Mouse (Mus musculus): Measurements from ENCODE around the gene Arsb. TPM values are rescaled to one million over a fixed set of nuclear protein-coding genes. Genes with fewer than 3 reads are reported as not detected.

Gene Arsb
- polyA plus RNA-seq, 1 experiment from 2014 or later: 15.8 TPM

DNA sequence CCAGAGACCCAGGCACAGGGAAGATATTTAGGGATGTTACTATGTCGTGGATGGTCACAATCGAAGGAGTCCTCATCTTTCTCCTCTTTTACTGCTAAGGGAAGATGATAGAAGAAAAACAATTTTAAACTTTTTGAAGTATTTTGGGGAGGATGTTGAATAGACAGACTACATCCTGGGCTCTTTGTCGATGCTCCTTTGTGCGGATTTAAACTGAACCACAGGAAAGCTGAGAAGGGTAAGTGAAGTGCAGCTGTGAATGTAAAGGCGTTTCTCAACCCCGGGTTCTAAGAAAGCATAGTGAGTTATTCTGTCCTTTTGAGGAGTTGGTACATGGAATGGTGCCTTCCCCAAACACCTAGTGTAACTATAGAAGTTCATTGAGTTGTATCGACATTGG, 14.8 kb upstream of the Arsb start:
- 92% methylated on average over 7 of the region's 7 CpGs for WGBS
- no peaks in the 10 kb centered on the region for H3K36me3 ChIP-seq (ENCODE audit: control insufficient read depth, insufficient read depth, low read length)
- no peaks in the 10 kb centered on the region for H3K4me1 ChIP-seq (ENCODE audit: control insufficient read depth, insufficient read depth, low read length)
- H3K4me2 ChIP-seq (replicated peaks; ENCODE audit: low read depth, low read length): no peak overlapping the region
- H3K9ac ChIP-seq (replicated peaks; ENCODE audit: low read depth, low read length): no peak overlapping the region
- H3K9me3 ChIP-seq (ENCODE audit: control insufficient read depth, low read depth, low read length): no peaks in the 10 kb centered on the region
- no peak overlapping the region for H3K27ac ChIP-seq (ENCODE audit: low read length)
- H3K27me3 ChIP-seq (ENCODE audit: control insufficient read depth, insufficient read depth, low read length): no peaks in the 10 kb centered on the region
- no peak for ATAC-seq (ENCODE audit: insufficient number of reproducible peaks, insufficient read depth, low FRiP score, low read depth)
- no peak overlapping the region for H3K4me3 ChIP-seq (ENCODE audit: low read depth, low read length)

GRCm38 (mm10) chr13:93757514-93757913, 13.9 kb upstream of the Arsb start:
- H3K9me3 ChIP-seq (ENCODE audit: control insufficient read depth, low read depth, low read length): no peaks in the 10 kb centered on the region
- H3K27me3 ChIP-seq (ENCODE audit: control insufficient read depth, insufficient read depth, low read length): no peaks in the 10 kb centered on the region
- no peaks in the 10 kb centered on the region for H3K36me3 ChIP-seq (ENCODE audit: control insufficient read depth, insufficient read depth, low read length)
- H3K4me3 ChIP-seq (ENCODE audit: low read depth, low read length): no peak overlapping the region
- no peak overlapping the region for H3K9ac ChIP-seq (replicated peaks; ENCODE audit: low read depth, low read length)
- 75% methylated on average over 6 of the region's 6 CpGs for WGBS
- no peaks in the 10 kb centered on the region for H3K4me1 ChIP-seq (ENCODE audit: control insufficient read depth, insufficient read depth, low read length)
- H3K27ac ChIP-seq (ENCODE audit: low read length): no peak overlapping the region
- ATAC-seq (ENCODE audit: insufficient number of reproducible peaks, insufficient read depth, low FRiP score, low read depth): no peak
- H3K4me2 ChIP-seq (replicated peaks; ENCODE audit: low read depth, low read length): no peak overlapping the region

GRCm38 (mm10) chr13:93758149-93758898, 13.1 kb upstream of the Arsb start:
- Histone ChIP-seq H3K4me2 (replicated peaks; ENCODE audit: low read depth, low read length) (no peak overlapping the region), H3K9ac (replicated peaks; ENCODE audit: low read depth, low read length) (no peak overlapping the region), H3K27me3 (ENCODE audit: control insufficient read depth, insufficient read depth, low read length) (no peaks in the 10 kb centered on the region), H3K9me3 (ENCODE audit: control insufficient read depth, low read depth, low read length) (no peaks in the 10 kb centered on the region), H3K36me3 (ENCODE audit: control insufficient read depth, insufficient read depth, low read length) (no peaks in the 10 kb centered on the region), H3K4me3 (ENCODE audit: low read depth, low read length) (no peak overlapping the region), H3K27ac (ENCODE audit: low read length) (no peak overlapping the region), H3K4me1 (ENCODE audit: control insufficient read depth, insufficient read depth, low read length) (no peaks in the 10 kb centered on the region)
- 59% methylated on average over 14 of the region's 14 CpGs for WGBS
- ATAC-seq (ENCODE audit: insufficient number of reproducible peaks, insufficient read depth, low FRiP score, low read depth): no peak

GRCm38 (mm10) chr13:93761831-93762230, 9.6 kb upstream of the Arsb start:
- Histone ChIP-seq H3K27ac (ENCODE audit: low read length) (no peak overlapping the region), H3K4me3 (ENCODE audit: low read depth, low read length) (no peak overlapping the region), H3K36me3 (ENCODE audit: control insufficient read depth, insufficient read depth, low read length) (no peaks in the 10 kb centered on the region), H3K9ac (replicated peaks; ENCODE audit: low read depth, low read length) (no peak overlapping the region), H3K4me2 (replicated peaks; ENCODE audit: low read depth, low read length) (no peak overlapping the region), H3K4me1 (ENCODE audit: control insufficient read depth, insufficient read depth, low read length) (no peaks in the 10 kb centered on the region), H3K9me3 (ENCODE audit: control insufficient read depth, low read depth, low read length) (no peaks in the 10 kb centered on the region), H3K27me3 (ENCODE audit: control insufficient read depth, insufficient read depth, low read length) (no peaks in the 10 kb centered on the region)
- no peak for ATAC-seq (ENCODE audit: insufficient number of reproducible peaks, insufficient read depth, low FRiP score, low read depth)
- WGBS: 97% methylated on average over 8 of the region's 8 CpGs

DNA sequence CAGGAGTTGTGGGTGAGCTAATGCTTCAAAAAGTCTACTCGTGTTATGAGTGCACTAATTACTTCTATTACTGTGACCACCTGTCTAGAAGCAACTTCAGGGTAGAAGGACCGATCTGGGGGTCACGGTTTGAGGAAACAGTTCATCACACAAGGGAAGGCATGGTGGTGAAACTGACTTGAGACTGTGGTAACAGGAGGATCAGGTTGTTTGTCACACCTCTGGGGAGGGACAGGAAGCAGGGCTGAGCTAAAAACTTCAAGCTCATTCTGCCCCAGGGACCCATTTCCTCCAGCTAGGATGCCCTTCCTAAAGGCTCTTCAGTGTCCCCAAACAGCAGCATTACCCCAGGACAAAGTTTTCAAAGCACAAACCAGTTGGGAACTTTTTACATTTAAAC, 8.6 kb upstream of the Arsb start:
- 82% methylated on average over 3 of the region's 3 CpGs for WGBS
- Histone ChIP-seq H3K9me3 (ENCODE audit: control insufficient read depth, low read depth, low read length) (no peaks in the 10 kb centered on the region), H3K9ac (replicated peaks; ENCODE audit: low read depth, low read length) (no peak overlapping the region), H3K27me3 (ENCODE audit: control insufficient read depth, insufficient read depth, low read length) (no peaks in the 10 kb centered on the region), H3K4me1 (ENCODE audit: control insufficient read depth, insufficient read depth, low read length) (no peaks in the 10 kb centered on the region), H3K4me3 (ENCODE audit: low read depth, low read length) (no peak overlapping the region), H3K27ac (ENCODE audit: low read length) (no peak overlapping the region), H3K36me3 (ENCODE audit: control insufficient read depth, insufficient read depth, low read length) (no peaks in the 10 kb centered on the region), H3K4me2 (replicated peaks; ENCODE audit: low read depth, low read length) (no peak overlapping the region)
- ATAC-seq (ENCODE audit: insufficient number of reproducible peaks, insufficient read depth, low FRiP score, low read depth): no peak

DNA sequence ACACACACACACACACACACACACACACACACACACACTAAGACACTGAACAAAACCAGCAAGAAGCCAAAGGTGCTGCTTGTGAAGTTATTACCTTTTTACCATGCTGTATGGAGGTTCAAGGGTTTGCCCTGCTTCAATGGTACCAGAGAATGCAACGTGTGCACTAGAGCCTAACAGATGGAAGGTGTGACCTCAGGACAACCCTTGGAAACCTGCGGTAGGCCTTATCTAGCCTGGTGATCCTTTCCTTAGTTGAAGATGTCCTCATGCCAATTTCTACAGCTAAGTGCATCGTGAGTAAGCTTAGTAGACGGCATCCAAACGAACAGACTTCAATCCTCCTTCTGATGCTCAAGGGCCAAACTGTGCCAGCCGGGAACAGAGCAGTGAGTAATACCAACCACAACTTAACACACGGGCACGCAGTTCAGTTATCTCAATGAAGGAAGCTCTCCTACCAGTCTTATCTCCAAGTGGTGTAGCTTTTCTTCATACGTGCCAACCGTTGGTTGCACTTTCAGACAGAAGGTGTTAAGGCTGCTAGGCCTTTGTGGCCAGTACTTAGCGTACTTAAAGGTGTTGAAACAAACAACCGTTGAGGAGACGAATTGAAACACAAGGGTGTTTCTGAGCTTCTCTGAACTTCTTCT, 7.0 kb upstream of the Arsb start:
- 87% methylated on average over 13 of the region's 13 CpGs for WGBS
- ATAC-seq (ENCODE audit: insufficient number of reproducible peaks, insufficient read depth, low FRiP score, low read depth): no peak
- no peaks in the 10 kb centered on the region for H3K27me3 ChIP-seq (ENCODE audit: control insufficient read depth, insufficient read depth, low read length)

DNA sequence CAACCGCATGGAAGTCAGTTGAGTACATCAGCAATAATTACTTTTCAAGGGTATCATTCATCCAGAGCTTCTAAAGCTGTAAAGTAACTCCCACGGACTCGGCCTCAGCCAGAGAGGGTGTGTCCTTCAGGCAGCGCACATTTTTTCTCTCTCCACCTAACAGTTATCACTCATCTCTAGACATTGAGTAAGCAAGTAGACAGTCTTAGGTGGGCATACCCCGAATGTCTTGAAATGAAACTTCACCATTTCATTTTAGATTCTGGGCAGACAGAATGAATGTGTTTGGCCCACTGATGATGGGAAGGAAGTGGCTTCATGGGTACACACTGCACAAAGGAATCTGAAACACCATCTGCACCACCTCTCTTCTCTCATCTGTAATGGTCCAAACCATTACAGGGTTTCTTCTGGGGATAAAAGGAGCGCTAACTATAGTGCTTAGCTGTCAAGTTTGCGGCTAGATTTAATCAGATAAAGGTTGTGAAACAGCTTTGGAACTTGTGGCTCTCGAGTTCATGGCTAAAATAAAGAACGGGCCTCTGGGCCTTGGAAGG, 321 bp upstream of the Arsb start:
- H3K36me3 ChIP-seq (ENCODE audit: control insufficient read depth, insufficient read depth, low read length): no peaks in the 10 kb centered on the region
- ATAC-seq (ENCODE audit: insufficient number of reproducible peaks, insufficient read depth, low FRiP score, low read depth): no peak
- no peaks in the 10 kb centered on the region for H3K27me3 ChIP-seq (ENCODE audit: control insufficient read depth, insufficient read depth, low read length)
- H3K27ac ChIP-seq (ENCODE audit: low read length): peak overlapping the region; percentile 81; the same call in 1 of the 2 replicates
- 18% methylated on average over 9 of the region's 9 CpGs for WGBS
- peak overlapping the region; percentile 65 for H3K4me3 ChIP-seq (ENCODE audit: low read depth, low read length)
- H3K4me2 ChIP-seq (replicated peaks; ENCODE audit: low read depth, low read length): peak overlapping the region; percentile 80
- peaks cover 3% of the 10 kb centered on the region; the same call in 1 of the 2 replicates for H3K4me1 ChIP-seq (ENCODE audit: control insufficient read depth, insufficient read depth, low read length)
- peak overlapping the region; percentile 73 for H3K9ac ChIP-seq (replicated peaks; ENCODE audit: low read depth, low read length)
- no peaks in the 10 kb centered on the region for H3K9me3 ChIP-seq (ENCODE audit: control insufficient read depth, low read depth, low read length)

More for the DNA sequence above, 7.0 kb upstream of the Arsb start:
- Histone ChIP-seq H3K27ac (ENCODE audit: low read length) (no peak overlapping the region), H3K36me3 (ENCODE audit: control insufficient read depth, insufficient read depth, low read length) (no peaks in the 10 kb centered on the region), H3K4me1 (ENCODE audit: control insufficient read depth, insufficient read depth, low read length) (no peaks in the 10 kb centered on the region), H3K9me3 (ENCODE audit: control insufficient read depth, low read depth, low read length) (no peaks in the 10 kb centered on the region), H3K4me2 (replicated peaks; ENCODE audit: low read depth, low read length) (no peak overlapping the region), H3K4me3 (ENCODE audit: low read depth, low read length) (no peak overlapping the region), H3K9ac (replicated peaks; ENCODE audit: low read depth, low read length) (no peak overlapping the region)

DNA sequence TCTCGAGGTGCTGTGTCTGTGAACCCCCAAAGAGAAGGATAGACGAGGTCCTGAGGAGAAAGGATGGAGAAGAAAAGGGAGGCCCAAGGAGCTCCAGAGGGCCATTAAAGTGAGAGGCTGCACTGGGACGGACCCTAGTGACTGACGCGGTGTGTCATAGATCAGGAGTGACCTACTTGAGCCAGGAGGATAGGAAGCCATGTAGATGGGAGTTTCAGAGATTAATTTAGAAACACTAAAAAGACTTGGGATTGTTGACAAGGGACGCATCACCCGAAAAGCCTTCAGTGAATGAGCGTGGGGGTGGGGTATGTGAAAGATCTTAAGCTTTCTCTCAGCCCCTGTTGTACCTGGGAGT, 828 bp downstream of the Arsb start:
- Histone ChIP-seq H3K36me3 (ENCODE audit: control insufficient read depth, insufficient read depth, low read length) (no peaks in the 10 kb centered on the region), H3K4me2 (replicated peaks; ENCODE audit: low read depth, low read length) (peak overlapping the region; percentile 80), H3K9ac (replicated peaks; ENCODE audit: low read depth, low read length) (peak overlapping the region; percentile 73), H3K4me3 (ENCODE audit: low read depth, low read length) (peak overlapping the region; percentile 65), H3K9me3 (ENCODE audit: control insufficient read depth, low read depth, low read length) (no peaks in the 10 kb centered on the region), H3K4me1 (ENCODE audit: control insufficient read depth, insufficient read depth, low read length) (peaks cover 3% of the 10 kb centered on the region; the same call in 1 of the 2 replicates), H3K27ac (ENCODE audit: low read length) (no peak overlapping the region), H3K27me3 (ENCODE audit: control insufficient read depth, insufficient read depth, low read length) (no peaks in the 10 kb centered on the region)
- ATAC-seq (ENCODE audit: insufficient number of reproducible peaks, insufficient read depth, low FRiP score, low read depth): peak; percentile 64
- WGBS: 29% methylated on average over 8 of the region's 8 CpGs

All from stomach, embryonic 14.5 days (tissue).